Comparison of ENCODE assay signal across 26 mouse cellular contexts in the genomic region with DNA sequence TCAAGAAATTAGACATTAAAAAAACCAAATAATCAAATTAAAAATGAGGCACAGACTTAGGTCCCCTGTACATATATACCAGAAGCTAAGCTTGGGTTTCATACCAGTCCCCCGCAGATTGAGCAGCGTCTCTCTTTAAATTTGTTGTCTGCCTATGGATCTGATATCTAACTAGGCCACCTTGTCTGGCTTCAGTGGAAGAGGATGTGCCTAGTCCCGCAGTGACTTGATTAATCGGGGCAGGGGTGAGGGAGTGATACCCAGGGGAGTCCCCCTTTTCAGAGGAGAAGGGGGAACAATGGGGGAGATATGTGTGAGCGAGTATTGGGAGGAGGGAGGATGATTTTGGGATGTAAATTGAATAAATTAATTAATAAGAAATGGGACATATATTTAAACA.
"Had no signal": no experiment of that assay in that cellular context is flagged by ENCODE, and none has a peak within 500 bp of the region (broad histone marks: within the 10 kb centered on the region; RNA-seq: fewer than 3 reads in every experiment).

No protein-coding gene starts in this region.

- H3K27me3 ChIP-seq: embryonic facial prominence, embryonic 12.5 days; embryonic facial prominence, embryonic 13.5 days; embryonic facial prominence, embryonic 15.5 days; forebrain, embryonic 12.5 days; forebrain, embryonic 13.5 days; forebrain, embryonic 15.5 days had no signal

- H3K27ac ChIP-seq: embryonic facial prominence, embryonic 10.5 days; embryonic facial prominence, embryonic 12.5 days; embryonic facial prominence, embryonic 13.5 days; embryonic facial prominence, embryonic 15.5 days; forebrain, embryonic 10.5 days; forebrain, embryonic 12.5 days; forebrain, embryonic 13.5 days; forebrain, embryonic 15.5 days; gastrocnemius, adult 2 months; heart, adult 2 months; heart, embryonic 10.5 days had no signal

- H3K36me3 ChIP-seq: embryonic facial prominence, embryonic 10.5 days; embryonic facial prominence, embryonic 12.5 days; embryonic facial prominence, embryonic 13.5 days; embryonic facial prominence, embryonic 15.5 days; forebrain, embryonic 10.5 days; forebrain, embryonic 12.5 days; forebrain, embryonic 15.5 days; heart, embryonic 10.5 days had no signal

- H3K4me1 ChIP-seq: embryonic facial prominence, embryonic 10.5 days; embryonic facial prominence, embryonic 12.5 days; embryonic facial prominence, embryonic 13.5 days; embryonic facial prominence, embryonic 15.5 days; forebrain, embryonic 10.5 days; forebrain, embryonic 12.5 days; forebrain, embryonic 13.5 days; forebrain, embryonic 15.5 days; heart, embryonic 10.5 days had no signal

- DNase-seq: cerebellum, adult 8-10 months; cerebellum, adult 9-10 months; cerebellum, adult 9-11 months; cerebellum, postnatal 10 days; cerebellum, postnatal 14 days; cerebellum, postnatal 25 days; cerebellum, postnatal 36 days; embryo, embryonic 11 days; forebrain, postnatal 0 days; gastrocnemius, adult 2 months; gastrocnemius, postnatal 10 days; gastrocnemius, postnatal 14 days; gastrocnemius, postnatal 25 days; gastrocnemius, postnatal 36 days; heart, adult 18-20 months; heart, adult 2 months had no signal

- H3K9ac ChIP-seq: embryonic facial prominence, embryonic 12.5 days; embryonic facial prominence, embryonic 13.5 days; embryonic facial prominence, embryonic 15.5 days; forebrain, embryonic 12.5 days; forebrain, embryonic 13.5 days; forebrain, embryonic 15.5 days; forebrain, postnatal 0 days had no signal

- H3K9me3 ChIP-seq: embryonic facial prominence, embryonic 13.5 days; embryonic facial prominence, embryonic 15.5 days; forebrain, embryonic 12.5 days; forebrain, embryonic 15.5 days; heart, embryonic 10.5 days had no signal

- H3K4me3 ChIP-seq: embryonic facial prominence, embryonic 10.5 days; embryonic facial prominence, embryonic 12.5 days; embryonic facial prominence, embryonic 13.5 days; embryonic facial prominence, embryonic 15.5 days; erythroblast, embryonic 14.5 days; forebrain, embryonic 10.5 days; forebrain, embryonic 12.5 days; forebrain, embryonic 13.5 days; forebrain, embryonic 15.5 days; gastrocnemius, adult 2 months; heart, adult 2 months; heart, embryonic 10.5 days had no signal
